Mouse (Mus musculus) lung, embryonic 14.5 days (tissue): ENCODE data around the gene Sart3. TPM values are rescaled to one million over a fixed set of nuclear protein-coding genes. Genes with fewer than 3 reads are reported as not detected.
A peak's percentile ranks its signal among the peaks of the same experiment; 100 is the strongest.

Experiments
- ATAC-seq: fragments of 200-750 bp; cut with Nextera tagmentation; 2 replicates; pipeline ENCODE4 v1.8.0; 2017; ENCODE audit warnings: mild to moderate bottlenecking, moderate TSS enrichment, moderate library complexity; ENCODE audit not compliant: insufficient read depth
- DNase-seq: peaks from one replicate; pipeline ENCODE4 v3.0.0-alpha.2; 2015
- H3K27ac ChIP-seq: fragments of 300-500 bp; sonication (generic); 2 replicates; pipeline ENCODE4 v1.5.1; 2014; ENCODE audit warnings: low read depth, mild to moderate bottlenecking, moderate library complexity
- H3K27me3 ChIP-seq: fragments of 300-500 bp; sonication (generic); 2 replicates; pipeline ENCODE4 v1.6.1; 2014; ENCODE audit warnings: low read length, control low read depth; ENCODE audit not compliant: insufficient read depth
- H3K36me3 ChIP-seq: fragments of 300-500 bp; sonication (generic); 2 replicates; pipeline ENCODE4 v1.6.1; 2014; ENCODE audit warnings: control low read depth; ENCODE audit not compliant: insufficient read depth
- H3K4me1 ChIP-seq: fragments of 300-500 bp; sonication (generic); 2 replicates; pipeline ENCODE4 v1.6.1; 2014; ENCODE audit warnings: antibody characterized with exemption, control low read depth; ENCODE audit not compliant: insufficient read depth
- H3K4me2 ChIP-seq: fragments of 300-500 bp; sonication (generic); 2 replicates; pipeline ENCODE4 v1.6.1; 2014; ENCODE audit warnings: mild to moderate bottlenecking
- H3K4me3 ChIP-seq: fragments of 300-500 bp; sonication (generic); 2 replicates; pipeline ENCODE4 v1.5.1; 2014; ENCODE audit warnings: low read depth, low read length
- H3K9ac ChIP-seq: fragments of 300-500 bp; sonication (generic); 2 replicates; pipeline ENCODE4 v1.6.1; 2014
- H3K9me3 ChIP-seq: fragments of 300-500 bp; sonication (generic); 2 replicates; pipeline ENCODE4 v1.6.1; 2016; ENCODE audit warnings: low read depth, low read length, control low read depth
- CTCF ChIP-seq: IDR thresholded peaks from 2 replicates; pipeline ENCODE4 v1.5.1; 2016; ENCODE audit warnings: antibody characterized with exemption, low read depth
- WGBS: fragments of 180-500 bp; shearing (Covaris S2); extraction: QIAGEN DNeasy Blood & Tissue Kit; methylation state at CpG from one replicate; pipeline ENCODE4 v1.1.7; 2014; 5-methylcytosine and 5-hydroxymethylcytosine counted together
- polyA plus RNA-seq: library from polyadenylated mRNA; unstranded; fragments of >200 nt; fragmentation: Nextera tagmentation; extraction: Ambion mirVana; gene quantifications from 2 replicates; pipeline ENCODE4 v1.2.1, GENCODE M21; 2014

Gene Sart3
- polyA plus RNA-seq, 1 experiment from 2014 or later, result 63.1 TPM

- Histone ChIP-seq H3K9me3 (no peaks in the 10 kb centered on the region), H3K9ac (no peak overlapping the region), H3K27me3 (no peaks in the 10 kb centered on the region), H3K4me1 (no peaks in the 10 kb centered on the region), H3K36me3 (peaks cover 69% of the 10 kb centered on the region), H3K27ac (no peak overlapping the region), H3K4me2 (no peak overlapping the region), H3K4me3 (no peak overlapping the region)
- WGBS, result 81% methylated on average over 13 of the region's 13 CpGs
- DNase-seq, result no peak
- no peak for TF ChIP-seq CTCF
- ATAC-seq, result no peak
Measured at GRCm38 (mm10) chr5:113765641-113766526, 6.4 kb downstream of the Sart3 start.

GRCm38 (mm10) chr5:113764426-113764825 lies 7.9 kb downstream of the Sart3 start:
- Histone ChIP-seq H3K27me3 (no peaks in the 10 kb centered on the region), H3K4me1 (no peaks in the 10 kb centered on the region), H3K4me3 (no peak overlapping the region), H3K36me3 (peaks cover 84% of the 10 kb centered on the region), H3K4me2 (no peak overlapping the region), H3K27ac (no peak overlapping the region), H3K9ac (no peak overlapping the region), H3K9me3 (no peaks in the 10 kb centered on the region)
- TF ChIP-seq CTCF, result no peak
- DNase-seq (no peak), ATAC-seq (no peak)
- 84% methylated on average over 7 of the region's 7 CpGs for WGBS

- no peak overlapping the region for H3K4me2 ChIP-seq
- no peak for DNase-seq
- H3K4me1 ChIP-seq, result no peaks in the 10 kb centered on the region
- peaks cover 92% of the 10 kb centered on the region for H3K36me3 ChIP-seq
- 89% methylated on average over 2 of the region's 2 CpGs for WGBS
- no peak for TF ChIP-seq CTCF
- no peak overlapping the region for H3K4me3 ChIP-seq
- H3K9me3 ChIP-seq, result no peaks in the 10 kb centered on the region
- H3K27ac ChIP-seq, result no peak overlapping the region
- H3K27me3 ChIP-seq, result no peaks in the 10 kb centered on the region
- H3K9ac ChIP-seq, result no peak overlapping the region
- ATAC-seq, result no peak
Measured at GRCm38 (mm10) chr5:113761585-113761984, 10.7 kb downstream of the Sart3 start.

GRCm38 (mm10) chr5:113755347-113756030 lies 16.8 kb downstream of the Sart3 start:
- H3K9me3 ChIP-seq, result no peaks in the 10 kb centered on the region
- ATAC-seq (peak; percentile 85), DNase-seq (peak; percentile 91)
- H3K27me3 ChIP-seq, result no peaks in the 10 kb centered on the region
- H3K4me1 ChIP-seq, result no peaks in the 10 kb centered on the region
- no peak overlapping the region for H3K9ac ChIP-seq
- H3K4me2 ChIP-seq, result peak overlapping the region; percentile 27; the same call in 1 of the 2 replicates
- peak overlapping the region; percentile 82 for H3K27ac ChIP-seq
- H3K4me3 ChIP-seq, result no peak overlapping the region
- 51% methylated on average over 15 of the region's 15 CpGs for WGBS
- H3K36me3 ChIP-seq, result peaks cover 96% of the 10 kb centered on the region
- 0 out of 2 replicates have a peak, but pooled peaks have one; percentile 5 for TF ChIP-seq CTCF

- TF ChIP-seq CTCF, result no peak
- Histone ChIP-seq H3K4me1 (no peaks in the 10 kb centered on the region), H3K4me3 (no peak overlapping the region), H3K27me3 (no peaks in the 10 kb centered on the region), H3K36me3 (peaks cover 98% of the 10 kb centered on the region), H3K9me3 (no peaks in the 10 kb centered on the region), H3K4me2 (no peak overlapping the region), H3K9ac (no peak overlapping the region), H3K27ac (no peak overlapping the region)
- DNase-seq (no peak), ATAC-seq (no peak)
- 89% methylated on average over 9 of the region's 9 CpGs for WGBS
Measured at GRCm38 (mm10) chr5:113751521-113752157, 20.7 kb downstream of the Sart3 start.

GRCm38 (mm10) chr5:113748556-113749331 lies 23.6 kb downstream of the Sart3 start:
- TF ChIP-seq CTCF, result no peak
- ATAC-seq, result no peak

More at GRCm38 (mm10) chr5:113748556-113749331, 23.6 kb downstream of the Sart3 start:
- H3K36me3 ChIP-seq, result peaks cover 100% of the 10 kb centered on the region
- 92% methylated on average over 13 of the region's 13 CpGs for WGBS
- no peak overlapping the region for H3K4me2 ChIP-seq
- no peak overlapping the region for H3K27ac ChIP-seq
- no peaks in the 10 kb centered on the region for H3K27me3 ChIP-seq
- H3K9me3 ChIP-seq, result no peaks in the 10 kb centered on the region
- DNase-seq, result no peak
- H3K4me1 ChIP-seq, result no peaks in the 10 kb centered on the region
- H3K9ac ChIP-seq, result no peak overlapping the region
- H3K4me3 ChIP-seq, result no peak overlapping the region
